Mouse (Mus musculus) MEL-GATA-1-ER (cell line): ENCODE data around the gene Rfpl4.
"Not testable (repeated sequence)": the region's sequence is repeated elsewhere in the genome, so short reads cannot be mapped to it uniquely, and the experiment has no call there.

ENCODE experiments used
- DNase-seq: peaks from one replicate; pipeline ENCODE4 v3.0.0-alpha.2; 2012; ENCODE audit warnings: low read depth; ENCODE audit errors: extremely low read depth

Rfpl4 gene

DNA sequence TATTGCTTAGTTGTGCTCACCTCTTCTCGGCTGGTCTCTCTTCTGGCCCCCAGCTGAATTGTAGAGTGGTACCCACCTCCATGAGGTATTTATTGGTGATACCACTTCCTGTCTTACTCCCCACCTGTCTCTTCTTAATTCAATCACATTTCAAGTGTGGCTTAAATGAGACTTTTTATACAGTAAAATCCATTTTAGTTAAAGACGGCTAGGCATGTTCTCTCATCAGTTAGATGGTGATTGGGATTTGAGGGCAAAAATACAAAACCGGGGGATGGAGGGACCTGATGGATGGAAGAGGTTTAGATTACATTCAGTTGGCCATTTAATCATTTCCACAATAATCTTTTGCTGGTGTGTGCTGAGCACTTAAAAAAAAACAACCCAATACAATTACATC, at the start of gene Rfpl4:
TSS of gene Rfpl4 (minus strand) at position 101 of the 400 bp plus-strand sequence.
- DNase-seq: no peak

DNA sequence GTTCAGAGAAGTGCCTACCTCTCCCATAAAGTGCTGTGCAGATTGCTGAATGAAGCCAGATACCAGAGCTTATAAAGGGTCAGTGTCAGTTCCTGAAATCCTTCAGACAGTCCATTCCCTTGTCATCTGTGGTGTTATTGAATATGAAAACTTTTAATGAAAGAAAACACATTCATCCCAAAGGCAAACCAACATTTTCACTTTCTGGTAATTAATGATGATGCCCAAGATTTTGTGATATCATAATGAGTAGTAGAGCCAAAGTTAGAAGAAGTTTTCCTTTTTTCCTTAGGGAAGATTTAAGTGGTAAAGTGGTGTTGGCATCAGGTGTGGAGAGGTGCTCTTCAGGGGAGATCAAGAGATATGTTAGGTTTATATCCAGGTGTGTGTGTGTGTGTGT, 32.8 kb upstream of the Rfpl4 start, which contains the start of gene Vmn1r55:
TSS of gene Vmn1r55 (minus strand) at position 101 of the 400 bp plus-strand sequence.
- DNase-seq: not testable (repeated sequence)

DNA sequence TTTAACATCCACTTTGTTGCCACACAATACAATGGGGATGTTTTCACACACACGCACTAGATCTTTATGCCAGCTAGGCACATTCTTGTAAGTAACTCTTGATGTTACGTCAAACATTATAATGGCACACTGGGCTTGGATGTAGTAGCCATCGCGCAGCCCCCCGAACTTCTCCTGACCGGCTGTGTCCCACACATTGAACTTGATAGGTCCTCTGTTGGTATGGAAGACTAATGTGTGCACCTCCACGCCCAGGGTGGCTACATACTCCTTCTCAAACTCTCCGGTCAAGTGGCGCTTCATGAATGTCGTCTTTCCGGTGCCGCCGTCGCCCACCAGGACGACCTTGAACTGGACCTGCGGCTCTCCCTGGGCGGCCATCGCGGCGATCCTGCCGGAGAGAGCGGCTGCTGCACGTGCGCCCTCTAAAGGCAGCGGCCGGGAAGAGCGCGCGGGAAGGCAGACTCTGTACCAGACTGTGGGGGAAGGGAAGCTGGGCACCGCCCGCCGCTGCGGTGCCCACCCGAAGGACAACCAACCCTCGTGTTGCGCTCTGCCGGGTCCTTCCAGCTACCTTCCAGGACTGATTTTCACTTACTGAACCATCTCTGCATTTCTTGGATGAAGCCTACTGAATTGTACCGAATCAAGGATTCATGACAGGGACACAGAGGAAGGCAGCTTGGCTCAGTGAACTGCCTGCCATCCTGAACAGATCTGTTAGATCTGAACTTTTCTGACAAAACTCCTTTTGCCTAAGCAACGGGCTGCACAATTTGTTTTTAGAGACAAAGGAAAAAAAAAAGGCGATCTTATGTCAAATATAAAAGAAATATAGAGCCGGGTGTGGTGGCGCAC, 9.0 kb upstream of the Rfpl4 start, which contains the start of gene Rasl2-9:
TSS of gene Rasl2-9 (minus strand) at position 402 of the 858 bp plus-strand sequence.
- DNase-seq: no peak

DNA sequence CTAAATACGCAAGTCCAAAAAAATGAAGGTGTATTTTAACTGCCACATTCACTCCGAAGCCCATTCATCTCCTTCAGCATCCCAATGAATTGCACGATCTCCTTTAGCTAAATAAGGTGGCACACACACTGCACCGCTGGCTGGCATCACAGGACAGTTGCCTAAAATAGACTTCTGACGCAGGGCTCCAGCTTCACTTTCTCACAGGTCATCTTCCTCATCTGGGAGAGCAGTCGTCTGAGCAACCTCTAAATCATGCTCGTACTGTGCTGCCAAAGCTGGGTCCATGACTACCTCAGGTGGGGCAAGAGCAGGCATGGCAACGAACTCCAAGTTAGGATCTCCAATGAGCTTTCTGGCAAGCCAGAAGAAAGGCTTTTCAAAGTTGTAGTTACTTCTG, 8.3 kb upstream of the Rfpl4 start:
- DNase-seq: no peak

DNA sequence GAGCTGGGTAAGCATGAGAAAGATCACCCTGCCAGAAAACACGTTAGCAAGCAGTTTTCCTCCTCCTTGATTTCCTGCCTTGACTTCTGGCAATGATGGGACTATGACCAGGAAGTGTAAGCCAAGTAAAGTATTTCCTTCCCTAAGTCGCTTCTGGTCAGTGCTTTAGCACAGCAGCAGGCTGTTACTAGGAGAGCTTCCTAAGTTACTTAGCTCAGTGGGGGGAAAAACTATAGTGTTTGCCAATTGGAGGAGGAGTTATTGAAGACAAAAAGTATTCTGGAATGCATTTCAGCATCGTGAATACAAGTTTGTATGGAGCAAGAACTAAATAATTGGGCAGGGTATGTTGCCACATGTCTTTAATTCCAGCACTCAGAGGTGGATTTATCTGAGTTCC, 4.0 kb downstream of the Rfpl4 start:
- DNase-seq: no peak

DNA sequence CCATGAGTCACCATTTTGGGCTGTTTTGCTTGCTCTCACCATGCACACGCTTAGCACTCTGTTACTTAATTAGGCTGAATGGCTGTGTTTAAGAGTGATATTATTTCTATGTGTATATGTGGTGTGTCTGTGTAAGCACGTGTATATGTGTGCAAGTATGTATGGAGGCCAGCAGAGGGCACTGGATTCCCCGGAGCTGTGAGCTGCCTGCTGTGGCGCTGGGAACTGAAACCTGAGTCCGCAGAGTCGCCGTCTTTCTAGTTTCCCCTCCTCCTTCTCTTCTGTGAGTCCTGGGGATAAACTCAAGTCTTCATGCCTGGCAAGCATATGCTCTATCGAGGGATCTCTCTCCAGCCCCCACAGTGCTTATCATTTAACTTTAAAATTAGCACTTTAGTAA, 7.4 kb downstream of the Rfpl4 start:
- DNase-seq: no peak

DNA sequence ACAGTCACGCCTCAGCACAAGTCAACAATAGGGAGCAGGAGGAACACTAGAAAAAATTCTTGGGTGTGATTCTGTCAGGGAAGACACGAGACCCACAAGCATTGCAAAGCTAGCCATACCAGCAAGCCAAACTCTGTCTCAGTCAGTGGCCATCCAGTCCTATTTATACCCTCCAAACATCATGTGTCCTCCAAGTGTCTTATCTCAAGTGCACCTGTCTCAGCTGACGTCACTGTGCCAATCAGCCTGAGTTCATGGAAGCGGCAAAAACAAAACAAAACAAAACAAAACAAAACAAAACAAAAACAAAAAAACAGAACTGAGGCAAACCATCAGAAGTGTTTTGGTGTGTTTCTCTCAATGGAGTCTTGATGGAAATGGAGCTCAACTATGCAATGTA, 8.5 kb downstream of the Rfpl4 start:
- DNase-seq: no peak

DNA sequence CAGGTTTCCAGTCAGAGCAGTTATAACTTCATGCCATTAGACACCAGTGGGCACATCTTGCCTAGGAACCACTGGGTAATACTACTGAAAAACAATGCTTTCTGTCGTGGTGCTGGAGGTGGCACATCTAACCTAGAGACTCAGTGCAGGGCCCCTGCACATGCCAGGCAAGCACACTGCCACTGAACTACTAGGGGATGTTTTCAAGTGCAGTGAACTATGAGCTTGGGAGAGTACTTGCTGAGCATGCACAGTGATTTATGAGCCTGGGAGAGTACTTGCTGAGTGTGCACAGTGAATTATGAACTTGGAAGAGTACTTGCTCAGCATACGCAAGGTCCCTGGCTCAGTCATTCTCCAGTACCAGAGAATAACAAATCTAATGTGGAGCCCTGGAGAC, 14.2 kb downstream of the Rfpl4 start:
- no peak for DNase-seq

DNA sequence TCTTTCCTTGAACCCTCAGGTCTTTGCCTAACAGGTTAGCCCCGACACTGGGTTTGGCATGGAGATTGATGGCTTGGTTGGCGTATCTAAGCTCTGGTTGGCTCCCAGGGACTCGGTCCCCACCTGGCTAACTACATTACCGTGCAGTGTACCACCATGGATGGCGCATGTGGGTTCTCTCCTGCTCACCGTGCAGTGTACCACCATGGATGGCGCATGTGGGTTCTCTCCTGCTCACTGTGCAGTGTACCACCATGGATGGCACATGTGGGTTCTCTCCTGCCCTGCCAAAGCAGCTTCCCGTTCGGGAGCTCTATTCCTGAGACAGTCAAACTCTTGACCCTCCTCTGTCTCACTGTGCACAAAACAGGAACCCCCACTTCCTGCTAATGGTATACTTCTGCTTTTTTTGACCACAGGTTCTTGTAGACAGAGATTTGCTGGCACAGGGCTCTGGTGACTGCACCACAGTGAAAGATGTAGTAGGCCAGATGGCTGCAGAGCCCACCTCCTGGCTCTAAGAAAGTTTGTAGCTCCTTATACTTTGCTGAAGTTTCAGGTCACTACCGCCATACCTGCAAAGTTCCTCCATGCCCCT, 15.6 kb downstream of the Rfpl4 start:
- peak; percentile 91 for DNase-seq

DNA sequence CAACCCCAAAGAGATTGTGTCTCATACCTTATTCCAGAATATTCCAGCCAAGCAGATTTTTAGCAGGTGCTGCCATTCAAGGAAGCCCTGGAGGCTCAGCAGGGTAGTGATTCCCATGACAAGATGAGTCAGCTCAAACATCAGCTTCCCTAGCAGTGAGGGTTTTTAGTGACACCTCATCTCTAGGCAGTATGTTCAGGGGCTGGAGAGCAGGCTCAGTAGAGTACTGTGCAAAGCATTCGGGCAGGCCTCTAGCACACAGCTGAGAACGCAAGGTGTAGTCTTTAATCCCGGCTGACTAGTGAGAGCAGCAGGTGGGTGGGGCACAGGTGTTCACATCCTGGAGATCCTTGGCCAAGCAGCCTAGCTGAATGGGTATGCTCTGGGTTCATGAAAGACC, 17.0 kb downstream of the Rfpl4 start:
- DNase-seq: no peak

DNA sequence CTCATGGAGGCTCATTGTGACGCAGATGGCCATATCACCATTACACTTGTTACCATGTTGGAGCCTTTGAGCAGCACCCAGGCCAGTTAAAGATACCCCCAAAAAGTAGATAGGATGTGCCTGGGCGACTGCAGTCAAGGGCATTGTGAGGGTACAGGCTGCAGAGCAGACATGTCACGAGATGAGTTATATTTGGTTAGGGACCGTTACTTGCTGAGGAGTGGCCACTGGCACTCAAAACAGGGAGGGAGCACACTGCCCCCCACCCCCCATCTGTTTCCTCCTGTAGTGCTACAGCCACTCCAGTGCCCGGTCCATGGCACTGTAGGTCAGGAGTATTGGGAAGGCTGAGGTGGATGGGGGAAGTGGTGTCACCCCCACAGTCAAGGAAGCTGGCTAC, 18.0 kb downstream of the Rfpl4 start:
- DNase-seq: no peak

DNA sequence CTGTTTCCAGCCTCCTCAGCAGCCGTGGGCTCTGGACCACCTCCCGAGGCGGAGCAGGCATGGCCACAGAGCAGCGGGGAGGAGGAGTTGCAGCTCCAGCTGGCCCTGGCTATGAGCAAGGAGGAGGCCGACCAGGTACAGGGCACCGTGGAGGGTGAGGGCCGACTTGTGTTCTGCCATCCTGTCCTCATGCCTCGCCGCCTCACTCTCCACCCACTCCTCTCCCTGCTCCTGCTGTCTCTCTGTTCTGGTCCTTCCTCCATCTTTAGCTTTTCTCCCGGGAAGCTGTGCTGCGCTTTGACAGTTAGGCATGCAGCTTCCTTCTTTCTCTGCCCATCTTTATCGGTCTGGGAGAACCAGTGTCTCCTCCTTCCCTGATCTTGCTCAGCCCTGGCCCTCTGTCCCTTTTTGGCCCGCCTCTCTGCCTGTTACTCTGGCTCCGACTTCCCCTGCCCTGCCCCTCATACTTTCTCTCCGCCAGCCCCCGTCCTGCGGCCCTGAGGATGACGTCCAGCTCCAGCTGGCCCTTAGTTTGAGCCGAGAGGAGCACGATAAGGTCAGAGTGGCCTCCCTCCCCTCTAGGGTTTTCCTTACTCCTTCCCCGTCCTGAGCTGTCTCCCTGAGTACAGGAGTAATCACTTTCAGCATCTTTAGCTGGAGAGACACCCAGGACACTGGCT, 23.8 kb downstream of the Rfpl4 start:
- DNase-seq: no peak

DNA sequence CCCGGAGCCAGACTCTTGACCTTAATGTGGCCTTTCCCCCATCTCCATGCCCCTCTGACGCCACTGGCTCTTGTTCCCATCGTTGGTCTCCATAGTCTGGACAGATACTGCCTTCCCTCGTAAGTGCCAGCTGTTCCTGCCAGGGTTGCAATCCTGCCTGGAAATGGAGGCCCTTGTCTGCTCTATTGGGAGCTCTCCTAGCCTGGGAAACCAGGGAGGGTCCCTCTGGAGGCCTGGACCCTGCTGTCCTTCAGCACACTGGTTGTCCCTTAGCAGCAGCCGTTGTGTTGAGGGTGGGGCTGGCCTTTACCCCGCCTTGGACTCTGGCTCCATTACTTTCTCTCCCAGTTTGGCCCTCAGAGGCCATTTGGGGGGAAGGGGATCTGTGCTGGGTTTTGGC, 24.4 kb downstream of the Rfpl4 start:
- no peak for DNase-seq

DNA sequence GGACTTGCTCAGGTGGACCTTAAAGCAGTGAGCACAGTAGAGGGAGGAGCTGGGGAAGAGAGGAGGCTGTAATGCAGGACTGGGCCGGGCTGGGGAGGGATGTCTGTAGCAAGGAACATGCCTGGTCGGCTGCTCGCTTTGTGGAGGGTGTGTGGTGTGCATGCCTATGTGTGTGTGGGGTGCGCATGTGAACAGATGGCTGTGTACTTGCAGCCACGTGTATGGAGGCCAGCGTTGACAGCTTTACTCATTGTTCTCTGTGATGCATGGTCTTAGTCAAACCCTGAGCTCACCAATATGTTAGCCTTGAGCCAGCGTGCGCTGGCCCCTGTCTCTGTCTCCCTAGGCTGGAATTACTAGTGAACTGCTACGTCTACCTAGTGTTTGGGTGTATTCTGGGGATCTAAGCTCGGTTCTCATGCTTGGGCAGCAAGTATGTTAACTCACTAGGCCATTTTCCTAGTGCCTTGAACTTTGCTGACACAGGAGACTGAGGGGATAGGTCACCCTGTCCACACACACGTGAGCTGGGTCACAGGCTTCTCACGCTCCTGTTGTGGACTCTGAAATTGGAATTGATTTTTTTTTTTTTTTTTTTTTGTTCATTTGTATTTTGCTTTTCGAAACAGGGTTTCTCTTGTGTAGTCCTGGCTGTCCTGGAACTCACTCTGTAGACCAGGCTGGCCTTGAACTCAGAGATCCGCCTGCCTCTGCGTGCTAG, 25.6 kb downstream of the Rfpl4 start:
- DNase-seq: no peak

DNA sequence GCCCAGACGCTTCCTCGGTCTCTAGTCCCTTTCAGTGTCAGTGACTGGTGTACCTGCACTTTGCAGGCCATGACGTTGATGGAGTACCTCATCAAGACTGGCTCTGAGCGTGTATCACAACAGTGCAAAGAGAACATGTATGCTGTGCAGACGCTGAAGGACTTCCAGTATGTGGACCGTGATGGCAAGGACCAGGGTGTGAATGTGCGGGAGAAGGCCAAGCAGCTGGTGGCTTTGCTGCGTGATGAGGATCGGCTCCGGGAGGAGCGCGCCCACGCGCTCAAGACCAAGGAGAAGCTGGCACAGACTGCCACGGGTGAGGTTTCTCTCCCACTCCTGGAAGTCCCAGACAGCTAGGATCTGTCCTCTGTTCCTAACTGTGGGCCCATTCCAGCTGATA, 26.9 kb downstream of the Rfpl4 start:
- no peak for DNase-seq

DNA sequence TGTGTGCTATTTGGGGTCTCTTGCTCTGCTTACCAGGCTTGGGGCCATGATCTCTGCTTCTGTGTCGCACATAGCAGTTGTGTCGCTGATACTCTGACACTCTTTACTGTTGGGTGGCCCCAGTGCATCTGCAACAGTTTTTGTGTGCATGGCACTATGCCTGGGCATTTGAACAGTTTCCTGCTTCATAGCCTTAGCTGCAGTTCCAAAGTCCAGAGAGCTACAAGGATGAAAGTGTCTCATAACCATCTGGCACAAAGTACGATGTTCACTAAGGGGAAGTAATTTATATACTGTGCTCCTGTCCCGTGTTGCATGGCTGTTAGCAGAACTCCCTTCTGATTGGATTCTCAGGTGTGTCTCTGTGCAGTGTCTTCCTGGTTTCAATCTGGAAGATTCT, 28.9 kb downstream of the Rfpl4 start:
- DNase-seq: no peak

DNA sequence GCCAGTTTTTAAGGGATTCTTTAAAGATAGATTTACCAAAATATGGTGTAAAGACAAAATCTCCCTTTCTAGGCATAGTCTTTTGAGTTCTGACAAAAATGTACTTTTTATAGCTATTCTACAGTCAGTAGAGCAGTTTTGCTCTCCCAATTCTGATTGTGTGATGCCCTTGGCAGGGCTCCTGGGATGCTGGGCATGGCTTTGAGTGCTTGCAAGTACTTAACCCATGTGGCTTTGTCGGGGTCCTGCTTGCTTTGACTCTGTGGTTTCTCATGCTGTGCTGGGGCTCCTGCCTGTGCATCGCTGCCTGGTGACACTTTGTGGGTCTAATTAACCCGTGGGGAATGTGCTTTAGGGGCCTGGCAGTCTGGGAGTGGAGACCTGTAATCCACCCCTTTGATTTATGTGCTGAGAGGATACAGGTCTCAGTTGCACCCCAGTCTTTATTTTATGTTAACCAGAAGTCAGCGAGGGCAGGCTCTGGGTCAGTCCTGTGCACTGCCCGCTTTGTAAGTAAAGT, 29.8 kb downstream of the Rfpl4 start:
- DNase-seq: no peak

DNA sequence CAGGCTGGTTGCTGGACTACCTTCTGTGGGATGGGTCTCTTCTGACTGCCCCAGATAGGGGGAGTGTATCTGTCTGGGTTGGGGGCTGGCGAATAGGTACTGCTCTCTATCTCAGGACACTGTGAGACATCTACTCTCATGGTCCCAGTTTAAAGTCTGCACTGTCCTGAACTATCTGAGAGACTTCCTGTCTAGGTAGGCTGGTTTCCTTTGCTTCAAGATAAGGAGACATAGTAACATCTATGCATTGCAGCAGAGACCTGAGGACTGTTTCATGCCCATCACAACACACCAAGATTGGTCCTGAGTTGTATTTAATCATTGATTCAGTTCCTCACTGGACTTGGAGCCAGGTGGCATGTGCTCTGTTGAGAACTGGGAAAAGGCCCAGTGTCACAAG, 31.2 kb downstream of the Rfpl4 start:
- DNase-seq: no peak

DNA sequence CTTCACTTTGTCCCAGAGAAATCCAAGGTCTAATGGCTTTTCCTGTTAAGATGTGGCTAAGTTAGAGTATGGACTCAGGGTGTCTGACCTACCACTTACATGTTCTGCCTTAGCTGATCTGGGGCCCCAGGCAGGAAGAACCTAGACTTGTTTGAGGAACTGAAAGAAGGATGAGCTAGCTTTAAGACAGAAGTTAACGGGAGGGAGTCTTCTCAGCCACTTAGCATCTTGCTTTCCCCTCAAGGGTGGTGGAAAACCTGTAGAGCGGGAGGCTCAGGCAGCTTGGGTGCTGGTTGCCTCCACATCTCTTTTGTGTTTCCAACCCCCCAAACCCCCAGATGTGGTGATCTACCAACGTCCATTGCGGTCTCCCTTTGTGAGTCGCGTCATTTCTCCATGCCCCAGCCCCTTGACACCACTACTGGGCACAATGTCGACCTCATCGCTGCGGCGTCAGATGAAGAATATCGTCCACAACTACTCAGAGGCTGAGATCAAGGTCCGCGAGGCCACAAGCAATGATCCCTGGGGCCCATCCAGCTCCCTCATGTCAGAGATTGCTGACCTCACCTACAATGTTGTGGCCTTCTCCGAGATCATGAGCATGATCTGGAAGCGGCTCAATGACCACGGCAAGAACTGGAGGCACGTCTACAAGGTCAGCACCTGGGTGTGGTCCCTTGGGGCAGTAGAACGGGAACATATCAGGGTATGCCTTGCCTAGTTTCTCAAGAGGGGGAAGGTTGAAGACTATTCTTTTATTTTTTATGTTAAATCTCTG, 33.2 kb downstream of the Rfpl4 start:
- DNase-seq: no peak

DNA sequence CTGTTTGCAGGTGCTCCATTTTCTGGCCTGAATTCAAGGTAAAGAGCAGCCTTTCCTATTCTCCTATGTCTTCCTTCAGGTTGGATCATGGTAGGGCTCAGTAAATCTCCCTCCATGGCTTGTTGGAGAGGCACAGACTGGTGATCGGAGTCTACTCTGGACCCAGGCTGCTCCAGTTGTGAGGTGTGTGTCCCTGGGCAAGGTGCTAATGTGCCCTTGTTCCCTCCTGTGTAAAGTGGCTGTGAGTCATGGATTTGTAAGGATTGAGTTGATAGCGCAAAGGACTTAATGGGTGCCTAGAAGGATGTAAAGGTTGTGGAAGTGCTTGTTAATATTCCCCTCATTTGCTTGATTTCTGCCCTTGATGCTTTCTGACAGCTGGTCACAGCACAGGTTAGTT, 34.8 kb downstream of the Rfpl4 start:
- DNase-seq: no peak

DNA sequence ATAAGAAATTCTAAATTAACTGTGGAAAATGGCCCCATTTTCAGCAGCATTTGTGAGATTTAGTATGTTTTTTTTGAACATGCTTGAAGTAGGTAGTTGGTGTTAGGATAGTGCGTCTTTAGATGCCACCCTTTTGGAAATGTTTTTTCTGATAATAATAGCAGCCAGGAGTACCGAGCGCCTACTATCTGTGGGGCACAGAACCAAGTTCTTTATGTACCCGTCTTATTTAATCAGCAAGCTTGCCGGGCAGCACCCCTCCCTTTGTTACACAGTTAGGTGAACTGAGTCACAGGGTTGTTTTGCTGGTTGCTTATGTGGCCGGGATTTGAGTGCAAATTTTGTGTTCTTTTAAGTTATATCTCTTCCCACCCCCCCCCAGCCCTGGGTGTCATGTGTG, 35.5 kb downstream of the Rfpl4 start:
- no peak for DNase-seq
